Mouse (Mus musculus) liver, embryonic 12.5 days (tissue): ENCODE data around the gene Slc1a7. TPM values are rescaled to one million over a fixed set of nuclear protein-coding genes. Genes with fewer than 3 reads are reported as not detected.

Experiments used
- ATAC-seq: fragments of 200-750 bp; cut with Nextera tagmentation; 2 replicates; pipeline ENCODE4 v1.8.0; 2017; ENCODE audit warnings: moderate number of reproducible peaks, mild to moderate bottlenecking, moderate library complexity
- H3K27ac ChIP-seq: fragments of 300-500 bp; sonication (generic); 2 replicates; pipeline ENCODE4 v1.5.1; 2016; ENCODE audit warnings: mild to moderate bottlenecking
- H3K27me3 ChIP-seq: fragments of 300-500 bp; sonication (generic); replicated peaks from 2 replicates; pipeline ENCODE4 v1.6.1; 2016; ENCODE audit warnings: mild to moderate bottlenecking, moderate library complexity
- H3K36me3 ChIP-seq: fragments of 300-500 bp; sonication (generic); 2 replicates; pipeline ENCODE4 v1.6.1; 2016; ENCODE audit warnings: mild to moderate bottlenecking, moderate library complexity
- H3K4me1 ChIP-seq: fragments of 300-500 bp; sonication (generic); 2 replicates; pipeline ENCODE4 v1.6.1; 2016
- H3K4me2 ChIP-seq: fragments of 300-500 bp; sonication (generic); 2 replicates; pipeline ENCODE4 v1.6.1; 2016; ENCODE audit warnings: mild to moderate bottlenecking, moderate library complexity
- H3K4me3 ChIP-seq: fragments of 300-500 bp; sonication (generic); 2 replicates; pipeline ENCODE4 v1.5.1; 2016; ENCODE audit warnings: mild to moderate bottlenecking, moderate library complexity
- H3K9ac ChIP-seq: fragments of 300-500 bp; sonication (generic); 2 replicates; pipeline ENCODE4 v1.6.1; 2016; ENCODE audit warnings: mild to moderate bottlenecking, moderate library complexity
- H3K9me3 ChIP-seq: fragments of 300-500 bp; sonication (generic); replicated peaks from 2 replicates; pipeline ENCODE4 v1.6.1; 2016; ENCODE audit warnings: mild to moderate bottlenecking, moderate library complexity
- WGBS: fragments of 180-500 bp; shearing (Covaris S2); methylation state at CpG from one replicate; pipeline ENCODE4 v1.1.7; 2016; ENCODE audit not compliant: insufficient replicate concordance; 5-methylcytosine and 5-hydroxymethylcytosine counted together
- polyA plus RNA-seq: library from polyadenylated mRNA; unstranded; fragments of >200 nt; fragmentation: Nextera tagmentation; extraction: Ambion mirVana; gene quantifications from 2 replicates; pipeline ENCODE4 v1.2.1, GENCODE M21; 2016

Gene Slc1a7
- polyA plus RNA-seq, 1 experiment from 2014 or later: not detected

DNA sequence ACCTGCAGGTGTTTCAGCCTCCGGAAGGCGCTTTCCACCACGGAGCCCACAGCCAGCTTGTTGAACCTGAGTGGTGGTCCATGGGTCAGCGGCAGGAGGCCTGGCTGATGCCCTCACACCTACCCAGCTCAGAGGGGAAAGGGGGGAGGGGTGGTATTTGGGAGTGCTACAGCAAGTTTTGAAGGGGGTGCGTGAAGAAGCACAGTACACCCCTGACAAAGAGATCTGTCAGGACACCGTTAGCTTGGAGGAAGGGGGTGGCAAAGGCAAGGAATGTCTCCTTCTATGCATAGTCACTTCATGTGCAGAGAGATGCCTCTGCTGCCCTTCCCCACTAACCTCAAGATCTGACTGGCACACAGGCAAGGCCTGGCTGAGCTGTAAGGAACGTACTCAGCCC lies 49.7 kb downstream of the Slc1a7 start:
- H3K36me3 ChIP-seq: no peaks in the 10 kb centered on the region
- H3K9ac ChIP-seq: no peak overlapping the region
- 67% methylated on average over 7 of the region's 7 CpGs for WGBS
- ATAC-seq: no peak
- no peaks in the 10 kb centered on the region for H3K9me3 ChIP-seq
- no peak overlapping the region for H3K4me2 ChIP-seq
- H3K4me3 ChIP-seq: no peak overlapping the region
- H3K4me1 ChIP-seq: peaks cover 12% of the 10 kb centered on the region
- H3K27ac ChIP-seq: no peak overlapping the region
- peaks cover 43% of the 10 kb centered on the region for H3K27me3 ChIP-seq

DNA sequence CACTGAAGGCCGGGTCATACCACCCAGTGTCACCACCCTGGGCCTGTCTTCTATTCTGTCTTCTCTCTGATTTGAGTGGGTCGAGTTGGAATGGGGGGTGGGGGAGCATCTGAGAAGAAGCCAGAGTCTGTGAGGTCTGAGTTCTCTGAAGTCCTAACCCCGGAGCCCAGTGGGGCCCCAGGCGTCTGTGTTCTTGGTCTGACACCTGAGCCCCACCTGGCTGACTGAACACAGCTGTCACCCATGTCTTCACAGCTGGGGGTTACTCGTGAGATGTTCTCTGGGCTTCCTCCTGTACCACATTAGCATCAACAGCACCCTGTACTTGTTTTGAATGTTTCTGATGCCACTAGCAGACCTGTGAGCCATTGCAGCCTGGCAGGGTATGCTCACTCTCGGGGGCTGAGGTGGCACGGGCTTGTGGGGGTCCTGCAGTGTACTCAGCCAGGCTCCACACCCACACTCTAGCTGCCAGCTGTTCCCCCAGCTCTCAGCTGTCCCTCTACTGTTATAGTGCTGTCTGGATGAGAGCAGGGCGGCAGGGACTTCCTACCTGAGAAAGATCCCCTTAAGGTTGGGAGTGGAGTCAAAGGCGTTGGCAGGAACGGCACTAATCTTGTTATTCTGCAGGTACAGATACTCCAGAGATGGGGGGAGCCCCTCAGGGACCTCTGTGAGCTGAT lies 50.2 kb downstream of the Slc1a7 start:
- no peak for ATAC-seq
- WGBS: 45% methylated on average over 10 of the region's 10 CpGs
- H3K27ac ChIP-seq: no peak overlapping the region
- no peak overlapping the region for H3K4me3 ChIP-seq
- H3K9ac ChIP-seq: no peak overlapping the region
- H3K4me2 ChIP-seq: no peak overlapping the region
- H3K27me3 ChIP-seq: peaks cover 46% of the 10 kb centered on the region
- H3K4me1 ChIP-seq: peaks cover 12% of the 10 kb centered on the region
- H3K36me3 ChIP-seq: no peaks in the 10 kb centered on the region
- no peaks in the 10 kb centered on the region for H3K9me3 ChIP-seq

DNA sequence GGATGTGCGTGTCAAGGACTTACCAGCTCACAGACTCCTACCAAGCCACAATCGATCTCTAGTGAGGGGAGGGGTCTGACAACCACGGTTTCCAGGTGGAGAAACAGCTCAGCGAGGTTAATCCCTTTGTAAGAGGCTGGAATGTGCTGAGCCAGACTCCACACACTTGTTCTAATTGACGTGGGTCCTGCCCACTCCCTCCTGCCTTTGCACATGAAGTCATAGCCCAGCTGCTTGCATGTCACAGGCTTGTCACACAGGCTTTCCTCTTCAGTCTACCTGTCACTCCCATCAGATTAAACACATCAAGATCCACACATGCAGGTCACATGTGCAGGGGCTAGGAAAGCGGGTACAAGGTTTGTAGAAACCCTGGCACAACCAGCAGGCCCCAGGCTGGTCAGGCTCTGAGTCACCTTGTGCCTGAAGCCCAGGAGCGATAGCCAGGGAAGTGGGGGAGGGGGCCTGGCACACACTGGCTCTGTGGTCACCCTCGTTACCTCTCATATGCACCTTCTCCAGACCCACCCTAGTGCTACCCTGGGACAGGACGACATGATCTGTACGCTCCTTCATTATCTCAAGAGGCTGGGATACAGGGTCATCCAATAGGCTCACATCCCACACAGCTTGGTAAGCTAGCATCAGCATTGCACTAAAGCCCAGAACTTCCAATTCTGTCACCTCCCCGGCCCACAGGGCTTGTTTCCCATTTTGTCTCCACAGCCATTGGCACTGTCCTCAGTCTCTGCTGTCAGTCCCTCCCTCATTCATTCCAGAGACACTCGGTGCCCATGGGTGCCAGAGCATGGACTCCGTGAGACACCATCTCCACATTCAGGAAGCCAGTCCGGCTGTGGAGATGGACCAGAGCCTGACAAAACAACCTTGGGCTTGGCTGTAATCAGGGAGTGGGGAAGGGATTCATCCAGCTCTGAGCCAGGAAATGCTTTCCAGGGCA lies 51.1 kb downstream of the Slc1a7 start:
- no peaks in the 10 kb centered on the region for H3K36me3 ChIP-seq
- no peak overlapping the region for H3K4me3 ChIP-seq
- H3K9ac ChIP-seq: no peak overlapping the region
- no peak overlapping the region for H3K4me2 ChIP-seq
- H3K4me1 ChIP-seq: peaks cover 17% of the 10 kb centered on the region
- peaks cover 46% of the 10 kb centered on the region for H3K27me3 ChIP-seq
- H3K27ac ChIP-seq: no peak overlapping the region
- WGBS: 46% methylated on average over 13 of the region's 14 CpGs
- ATAC-seq: no peak
- H3K9me3 ChIP-seq: no peaks in the 10 kb centered on the region

DNA sequence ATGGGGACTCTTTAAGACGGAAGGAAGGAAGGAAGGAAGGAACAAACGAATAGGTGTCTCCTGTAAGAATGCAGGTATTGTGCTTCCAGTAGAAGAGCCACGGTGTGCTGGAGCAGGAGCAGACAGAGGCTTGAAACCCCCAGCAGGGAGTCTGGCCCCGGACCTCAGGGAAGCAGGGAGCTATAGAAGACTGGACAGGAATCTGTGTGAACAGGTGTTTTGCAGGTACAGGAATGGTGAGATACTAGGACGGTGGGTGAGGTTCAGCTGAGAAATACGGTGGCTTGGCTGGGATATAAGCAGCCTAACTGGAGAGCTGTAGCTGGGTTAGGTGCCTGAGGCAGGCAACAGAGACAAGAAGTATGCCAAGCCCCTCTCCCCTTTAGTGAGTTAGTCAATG lies 52.0 kb downstream of the Slc1a7 start:
- Histone ChIP-seq H3K4me1 (peaks cover 22% of the 10 kb centered on the region), H3K4me3 (no peak overlapping the region), H3K4me2 (no peak overlapping the region), H3K27me3 (peaks cover 46% of the 10 kb centered on the region), H3K27ac (no peak overlapping the region), H3K9me3 (no peaks in the 10 kb centered on the region), H3K9ac (no peak overlapping the region), H3K36me3 (no peaks in the 10 kb centered on the region)
- ATAC-seq: no peak
- 65% methylated on average over 6 of the region's 6 CpGs for WGBS

DNA sequence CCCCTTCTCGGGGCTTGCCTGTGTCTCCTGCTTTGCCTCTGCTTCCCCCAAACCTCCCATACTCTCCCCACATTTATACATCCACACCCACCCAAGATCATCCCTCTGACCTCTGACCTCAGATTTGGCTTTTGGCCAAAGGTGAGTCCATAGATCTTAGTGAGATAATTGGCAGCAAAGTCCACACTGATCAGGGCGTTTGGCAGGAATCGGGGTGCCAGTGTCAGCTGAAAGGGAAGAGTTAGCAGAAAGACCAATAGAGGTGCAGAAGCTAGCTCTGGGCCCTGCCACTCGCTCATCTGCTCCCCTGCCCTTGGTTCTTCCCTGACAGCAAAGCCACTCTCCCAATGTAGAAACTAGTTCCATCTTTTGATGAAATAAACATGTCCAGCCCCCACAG lies 55.1 kb downstream of the Slc1a7 start:
- Histone ChIP-seq H3K4me1 (peaks cover 43% of the 10 kb centered on the region), H3K27me3 (peaks cover 38% of the 10 kb centered on the region), H3K36me3 (no peaks in the 10 kb centered on the region), H3K4me2 (no peak overlapping the region), H3K4me3 (no peak overlapping the region), H3K9ac (no peak overlapping the region), H3K9me3 (no peaks in the 10 kb centered on the region), H3K27ac (no peak overlapping the region)
- WGBS: 63% methylated on average over 4 of the region's 4 CpGs
- no peak for ATAC-seq

DNA sequence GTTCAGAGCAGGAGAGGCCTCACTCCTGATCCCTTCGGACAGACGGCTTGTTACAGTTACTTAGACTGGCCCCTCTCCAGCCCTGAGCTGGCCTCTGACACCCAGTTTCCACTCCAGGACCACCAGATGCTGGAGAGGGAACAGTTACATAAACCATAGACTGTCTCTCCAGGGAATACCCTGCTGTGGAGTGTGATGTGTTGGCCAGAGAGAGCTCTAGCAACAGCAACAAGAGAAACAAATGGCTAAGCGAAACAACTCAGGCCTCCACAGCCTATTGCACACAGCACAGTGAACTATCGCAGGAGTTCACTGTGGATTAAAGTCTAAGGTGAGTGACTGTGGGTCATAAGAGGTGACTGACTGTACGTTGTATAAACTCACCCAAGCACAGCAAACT lies 56.5 kb downstream of the Slc1a7 start:
- H3K4me3 ChIP-seq: no peak overlapping the region
- H3K4me2 ChIP-seq: peak overlapping the region; percentile 62
- ATAC-seq: no peak
- H3K36me3 ChIP-seq: no peaks in the 10 kb centered on the region
- peaks cover 43% of the 10 kb centered on the region for H3K4me1 ChIP-seq
- 69% methylated on average over 5 of the region's 5 CpGs for WGBS
- peaks cover 46% of the 10 kb centered on the region for H3K27me3 ChIP-seq
- H3K27ac ChIP-seq: no peak overlapping the region
- no peak overlapping the region for H3K9ac ChIP-seq
- H3K9me3 ChIP-seq: no peaks in the 10 kb centered on the region

DNA sequence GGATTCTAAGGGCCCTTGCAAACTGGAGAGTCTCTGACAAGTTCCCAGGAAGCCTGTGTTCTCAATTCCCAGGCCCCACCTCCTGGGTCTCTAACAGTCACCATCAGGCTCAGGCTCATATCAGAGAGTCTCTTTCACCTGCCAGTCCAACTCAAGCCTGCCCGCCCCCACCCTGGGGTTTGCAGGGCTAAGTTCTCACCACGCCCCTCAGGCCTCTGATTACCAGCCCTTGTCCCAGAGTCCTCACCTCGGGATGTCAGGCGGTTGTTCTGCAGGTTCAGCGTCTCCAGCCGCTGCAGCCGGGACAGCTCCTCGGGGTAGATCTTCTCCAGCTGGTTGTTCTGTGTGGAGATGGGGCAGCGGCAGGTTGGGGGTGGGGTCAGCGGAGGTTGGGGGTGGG lies 57.1 kb downstream of the Slc1a7 start:
- Histone ChIP-seq H3K4me3 (peak overlapping the region; percentile 45), H3K27me3 (peaks cover 49% of the 10 kb centered on the region), H3K4me1 (peaks cover 43% of the 10 kb centered on the region), H3K9ac (peak overlapping the region; percentile 29), H3K4me2 (peak overlapping the region; percentile 62), H3K27ac (peak overlapping the region; percentile 72), H3K36me3 (no peaks in the 10 kb centered on the region), H3K9me3 (no peaks in the 10 kb centered on the region)
- 3% methylated on average over 10 of the region's 10 CpGs for WGBS
- peak; percentile 70 for ATAC-seq

DNA sequence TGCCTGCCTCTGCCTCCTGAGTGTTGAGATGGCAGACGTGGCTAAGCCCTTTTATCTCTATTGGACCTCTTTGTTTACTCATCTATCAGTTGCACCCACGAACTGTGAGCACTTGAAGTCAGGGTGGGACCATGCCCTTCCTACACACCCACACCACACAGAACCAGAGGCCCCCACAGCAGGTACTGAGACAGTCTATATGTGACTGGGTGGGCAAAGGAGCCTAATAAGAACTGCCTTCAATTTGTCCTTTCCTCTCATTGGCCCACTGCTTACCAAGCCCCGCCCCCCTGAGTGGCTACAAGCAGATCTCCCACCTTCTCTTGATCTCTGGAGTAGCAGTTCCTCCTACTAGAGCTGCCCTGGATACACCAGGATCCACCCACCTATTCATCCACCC lies 58.1 kb downstream of the Slc1a7 start:
- no peak overlapping the region; the same call in 1 of the 2 replicates for H3K4me3 ChIP-seq
- H3K9me3 ChIP-seq: no peaks in the 10 kb centered on the region
- no peaks in the 10 kb centered on the region for H3K36me3 ChIP-seq
- ATAC-seq: peak; percentile 85
- peaks cover 47% of the 10 kb centered on the region for H3K4me1 ChIP-seq
- H3K9ac ChIP-seq: no peak overlapping the region
- WGBS: 5% methylated on average over 3 of the region's 3 CpGs
- peaks cover 54% of the 10 kb centered on the region for H3K27me3 ChIP-seq
- peak overlapping the region; percentile 62 for H3K4me2 ChIP-seq
- H3K27ac ChIP-seq: peak overlapping the region; percentile 72

DNA sequence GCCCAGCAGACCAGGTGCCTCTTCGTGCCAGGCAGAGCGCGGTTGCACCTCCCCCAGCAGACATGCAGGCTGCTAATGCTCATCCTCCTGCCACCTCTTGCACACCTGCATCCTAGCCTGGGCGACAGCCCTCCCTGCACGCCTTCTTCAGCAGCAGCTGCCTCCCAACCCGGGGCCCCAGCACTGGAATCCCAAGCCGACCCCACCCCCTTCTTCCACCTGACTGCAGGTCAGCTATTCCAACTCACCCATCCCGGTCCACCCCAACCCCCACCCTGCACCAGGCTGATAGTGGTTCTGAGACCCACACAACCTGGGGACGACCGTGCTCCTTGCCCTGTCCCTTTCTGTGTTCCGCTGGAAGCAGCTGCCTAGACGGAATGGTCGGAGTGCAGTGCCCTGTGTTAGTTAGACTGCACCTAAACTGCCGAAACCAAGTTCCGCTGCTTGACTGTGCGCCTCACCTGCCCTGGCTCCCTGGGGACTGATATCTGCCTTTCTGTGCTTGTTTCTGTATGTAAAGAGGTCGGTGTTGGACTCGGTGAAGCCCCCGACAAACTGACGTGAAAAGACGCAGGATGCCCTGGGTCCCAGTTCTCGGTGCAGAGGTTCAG lies 62.9 kb downstream of the Slc1a7 start:
- no peak for ATAC-seq
- Histone ChIP-seq H3K4me3 (peak overlapping the region; percentile 56), H3K4me1 (peaks cover 35% of the 10 kb centered on the region), H3K9ac (no peak overlapping the region), H3K9me3 (no peaks in the 10 kb centered on the region), H3K36me3 (no peaks in the 10 kb centered on the region), H3K4me2 (peak overlapping the region; percentile 79), H3K27ac (no peak overlapping the region), H3K27me3 (peaks cover 79% of the 10 kb centered on the region)
- WGBS: 7% methylated on average over 22 of the region's 22 CpGs

DNA sequence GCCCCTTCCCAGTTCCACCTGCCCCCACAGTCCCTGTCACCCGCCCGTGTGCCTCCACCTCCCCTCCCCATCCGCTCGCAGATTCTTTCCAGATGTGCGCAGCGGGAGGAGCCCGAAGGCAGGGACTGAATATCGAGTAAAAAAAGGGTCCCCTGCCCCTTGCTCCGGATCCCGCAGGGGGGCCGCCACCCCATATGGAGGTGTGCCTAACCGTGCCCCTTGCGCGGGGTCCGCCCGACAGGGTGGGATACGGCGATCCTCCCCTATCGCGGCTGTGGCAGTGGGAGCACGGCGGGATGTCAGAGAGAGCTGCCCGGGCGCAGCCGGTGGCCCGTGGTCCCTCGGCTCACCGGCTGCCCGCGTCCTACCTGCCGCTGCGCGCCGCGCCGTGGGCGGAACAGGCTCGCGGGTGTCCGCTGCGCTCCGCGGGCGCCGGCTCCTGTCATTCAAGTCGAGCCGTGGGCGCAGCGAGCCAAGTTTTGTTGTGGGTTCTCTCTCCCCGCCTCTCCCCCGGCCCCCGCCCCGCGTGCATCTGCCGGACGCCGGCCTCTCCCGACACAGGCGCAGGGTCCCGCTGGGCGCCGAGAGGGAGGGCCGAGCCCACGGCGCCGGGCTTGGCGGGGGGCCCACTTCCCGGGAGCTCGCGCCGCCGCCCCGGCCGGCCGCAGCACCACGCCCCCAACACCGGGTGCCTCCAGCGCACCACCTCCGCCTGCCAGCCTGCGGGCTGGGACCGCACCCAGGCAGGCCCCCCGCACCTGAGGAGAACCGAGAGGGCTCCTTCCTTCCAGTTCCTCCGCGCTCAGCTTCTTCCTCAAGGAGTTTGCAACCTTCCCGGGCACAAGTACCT lies 63.6 kb downstream of the Slc1a7 start:
- ATAC-seq: no peak
- H3K36me3 ChIP-seq: no peaks in the 10 kb centered on the region
- no peak overlapping the region for H3K27ac ChIP-seq
- H3K4me2 ChIP-seq: peak overlapping the region; percentile 79
- H3K9me3 ChIP-seq: no peaks in the 10 kb centered on the region
- H3K4me1 ChIP-seq: peaks cover 28% of the 10 kb centered on the region
- 3% methylated on average over 84 of the region's 86 CpGs for WGBS
- peaks cover 79% of the 10 kb centered on the region for H3K27me3 ChIP-seq
- 0 out of 2 replicates have a peak overlapping the region, but pooled peaks have one; percentile 18 for H3K9ac ChIP-seq
- peak overlapping the region; percentile 56 for H3K4me3 ChIP-seq

DNA sequence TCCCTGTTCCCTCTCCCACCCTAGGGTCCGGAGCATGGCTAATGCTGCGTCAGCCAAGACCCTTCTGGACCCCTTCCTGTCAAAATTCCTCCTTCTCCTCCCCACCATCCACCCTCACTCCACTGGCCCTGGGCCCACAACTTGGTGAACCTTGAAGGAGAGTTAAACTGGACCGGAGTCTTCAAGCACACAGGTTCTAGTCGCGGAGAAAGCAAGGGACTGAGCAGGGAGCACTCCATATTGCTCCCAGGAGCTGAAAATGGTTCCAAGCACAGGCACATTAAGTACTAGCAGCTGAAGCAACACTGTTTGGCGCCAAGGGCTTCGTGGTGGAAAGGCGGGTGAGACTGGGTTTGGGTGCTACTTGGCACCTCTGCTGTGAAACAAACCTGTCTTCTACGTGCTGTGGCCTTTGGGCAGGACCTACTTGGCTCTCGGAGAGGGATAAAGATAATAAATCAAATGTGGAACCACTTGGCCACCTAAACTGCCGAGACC lies 64.3 kb downstream of the Slc1a7 start:
- no peak overlapping the region for H3K9ac ChIP-seq
- peaks cover 79% of the 10 kb centered on the region for H3K27me3 ChIP-seq
- ATAC-seq: no peak
- H3K9me3 ChIP-seq: no peaks in the 10 kb centered on the region
- peaks cover 21% of the 10 kb centered on the region for H3K4me1 ChIP-seq
- H3K27ac ChIP-seq: no peak overlapping the region
- no peaks in the 10 kb centered on the region for H3K36me3 ChIP-seq
- H3K4me3 ChIP-seq: peak overlapping the region; percentile 56
- 37% methylated on average over 11 of the region's 11 CpGs for WGBS
- peak overlapping the region; percentile 79 for H3K4me2 ChIP-seq
